Mouse (Mus musculus) megakaryocyte-erythroid progenitor cell, adult 5-6 weeks (primary cell): ENCODE measurements around the gene Ceacam9. TPM values are rescaled to one million over a fixed set of nuclear protein-coding genes. Genes with fewer than 3 reads are reported as not detected.
A peak's percentile ranks its signal among the peaks of the same experiment; 100 is the strongest.
"Not testable (repeated sequence)": the region's sequence is repeated elsewhere in the genome, so short reads cannot be mapped to it uniquely, and the experiment has no call there.

Experiments used
- ATAC-seq: replicated peaks from 2 replicates; pipeline ENCODE4 v1.8.0; 2016; ENCODE audit warnings: mild to moderate bottlenecking, inconsistent platforms; ENCODE audit not compliant: severe bottlenecking, poor library complexity, low FRiP score, low TSS enrichment
- total RNA-seq, 2 experiments: library from RNA; stranded (forward) in 1 of 2; stranded (reverse) in 1 of 2; fragments of 200-1000, 215-1000 nt in 1 of 2; fragments of >200 nt in 1 of 2; fragmentation: Nextera tagmentation in 1 of 2; gene quantifications; 2 replicates each; pipeline ENCODE4 v1.2.3; 2014 to 2017

Gene Ceacam9
- total RNA-seq (2014; fragmentation: Nextera tagmentation) (not detected in 2 replicates), total RNA-seq (2017) (not detected in 2 replicates)

DNA sequence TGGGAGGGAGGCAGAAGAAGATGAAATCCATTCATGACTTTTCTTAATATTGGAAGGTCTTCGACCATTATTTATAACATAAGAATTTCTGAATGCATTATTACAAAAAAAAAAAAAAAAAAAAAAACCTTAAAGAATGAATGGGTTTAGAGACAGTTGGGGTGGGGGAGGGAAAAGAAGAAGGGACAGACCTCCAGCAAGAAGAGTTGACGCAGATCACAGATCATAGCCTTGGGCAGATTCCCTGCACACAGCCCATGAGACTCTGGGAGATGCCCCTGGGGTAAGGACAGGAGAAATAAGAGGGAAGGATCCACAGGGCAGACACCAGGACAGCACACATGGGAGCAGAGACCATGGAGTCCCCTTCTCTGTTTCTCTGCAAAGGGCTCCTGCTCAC, at the start of gene Ceacam9:
Gene Ceacam9, plus strand, starts transcription at position 301 of the 400 bp plus-strand sequence.
- no peak for ATAC-seq

DNA sequence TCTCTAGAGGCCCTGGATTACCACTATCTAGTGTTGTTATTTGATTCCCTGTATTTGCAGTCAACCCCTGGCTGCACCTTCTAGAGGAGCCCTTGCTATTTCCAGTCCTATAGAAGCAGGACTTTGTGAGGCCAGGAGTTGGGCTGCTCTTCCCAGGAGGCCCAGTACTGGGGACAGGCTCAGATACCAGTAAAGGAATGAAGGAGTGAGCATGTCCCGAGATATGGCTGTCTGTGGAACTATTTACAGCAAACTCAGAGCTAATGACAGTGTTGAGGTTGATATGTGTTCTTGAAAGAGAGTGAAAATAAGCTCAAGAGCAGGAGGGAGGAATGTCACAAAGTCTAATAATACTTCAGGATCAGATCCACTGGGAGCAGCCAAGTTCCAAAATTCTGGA, 47.9 kb upstream of the Ceacam9 start:
- ATAC-seq = no peak

- not testable (repeated sequence) for ATAC-seq
These were observed 47.0 kb upstream of the Ceacam9 start for GRCm38 (mm10) chr7:16674699-16675098.

- ATAC-seq = no peak
These were observed 46.1 kb upstream of the Ceacam9 start, which contains the start of gene Ceacam15 for GRCm38 (mm10) chr7:16675605-16676004. Gene Ceacam15 (minus strand): TSS chr7:16675705.

GRCm38 (mm10) chr7:16680194-16680593, 41.5 kb upstream of the Ceacam9 start:
- not testable (repeated sequence) for ATAC-seq

DNA sequence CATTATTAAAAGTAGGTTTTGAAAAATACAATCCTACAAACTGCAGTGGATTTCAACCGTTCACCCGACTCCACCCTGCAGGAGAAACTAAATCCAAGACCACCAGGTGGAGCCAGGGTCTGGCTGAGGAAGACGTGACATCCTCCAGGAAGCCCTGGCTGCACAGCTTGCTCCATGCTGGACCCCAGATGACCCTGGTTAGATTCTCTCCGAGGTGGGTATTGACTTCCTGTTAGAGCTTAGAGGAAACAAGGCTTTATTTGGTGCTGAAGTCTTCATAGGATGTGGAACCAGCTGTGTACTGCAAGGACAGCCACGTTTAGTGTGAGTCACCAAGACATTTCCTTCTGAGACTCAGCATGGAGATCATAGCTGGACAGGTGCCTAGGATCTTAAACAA, 32.5 kb upstream of the Ceacam9 start:
- no peak for ATAC-seq

DNA sequence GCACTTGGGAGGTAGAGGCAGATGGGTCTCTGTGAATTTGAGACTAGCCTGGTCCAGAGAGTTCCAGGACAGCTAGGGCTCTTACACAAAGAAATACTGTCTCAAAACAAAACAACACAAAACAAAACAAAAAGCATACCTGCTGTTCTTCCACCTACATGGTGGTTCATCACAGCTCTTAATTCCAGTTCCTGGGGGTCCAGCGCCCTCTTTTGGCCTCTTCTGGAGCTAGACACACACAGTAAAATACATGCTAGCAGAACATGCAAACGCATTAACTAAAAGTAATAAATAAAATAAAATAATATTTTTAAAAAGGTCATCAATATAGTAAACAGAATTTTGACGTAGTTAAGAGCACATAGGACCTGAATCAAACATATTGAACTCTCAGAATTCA, 26.7 kb upstream of the Ceacam9 start:
- ATAC-seq = no peak

- ATAC-seq = peak; percentile 79
These were observed 22.7 kb upstream of the Ceacam9 start for GRCm38 (mm10) chr7:16699042-16699441.

DNA sequence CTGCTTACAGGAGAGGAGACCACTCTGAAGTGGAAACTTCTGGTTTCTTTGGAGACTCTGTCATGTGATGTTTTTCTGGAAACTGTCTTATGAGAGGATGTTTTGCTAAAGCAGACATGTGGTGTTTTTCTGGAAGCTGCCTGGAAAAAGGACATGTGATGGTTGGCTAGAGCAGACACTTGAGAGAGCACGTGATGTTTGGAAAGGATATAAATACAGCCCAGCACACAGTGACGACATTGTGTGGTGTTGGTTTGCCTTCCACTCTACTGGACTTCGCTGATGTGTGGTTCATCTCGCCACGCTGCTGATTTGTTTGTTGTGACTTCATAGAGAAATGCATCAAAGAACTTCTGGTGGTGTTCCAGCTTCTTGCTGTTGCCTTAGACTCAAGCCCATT, 21.1 kb upstream of the Ceacam9 start:
- no peak for ATAC-seq

DNA sequence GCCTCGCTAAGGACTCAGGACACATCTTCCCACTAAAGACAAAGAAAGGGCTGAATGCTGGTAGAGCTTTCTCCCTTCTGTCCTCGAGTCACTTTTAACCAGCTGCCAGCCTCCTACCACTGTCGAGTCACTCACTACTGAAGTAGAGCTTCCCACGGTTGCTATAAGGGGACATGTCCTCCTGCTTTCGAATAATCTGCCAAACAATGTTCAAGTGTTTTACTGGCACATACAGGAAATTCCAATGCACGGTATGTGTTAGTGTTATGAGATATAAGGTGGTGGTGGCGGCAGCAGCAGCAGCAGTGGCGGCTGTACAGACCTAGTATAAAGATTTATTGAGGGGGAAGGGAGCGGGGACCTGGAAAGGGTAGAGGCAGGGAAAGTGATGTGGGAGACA, 15.3 kb upstream of the Ceacam9 start:
- no peak for ATAC-seq

- no peak for ATAC-seq
These were observed 13.5 kb upstream of the Ceacam9 start for GRCm38 (mm10) chr7:16708244-16708643.

GRCm38 (mm10) chr7:16710604-16711003, 11.1 kb upstream of the Ceacam9 start:
- ATAC-seq = no peak

- no peak for ATAC-seq
These were observed 8.9 kb upstream of the Ceacam9 start for GRCm38 (mm10) chr7:16712633-16713415.

GRCm38 (mm10) chr7:16716456-16717152, 5.1 kb upstream of the Ceacam9 start:
- not testable (repeated sequence) for ATAC-seq

DNA sequence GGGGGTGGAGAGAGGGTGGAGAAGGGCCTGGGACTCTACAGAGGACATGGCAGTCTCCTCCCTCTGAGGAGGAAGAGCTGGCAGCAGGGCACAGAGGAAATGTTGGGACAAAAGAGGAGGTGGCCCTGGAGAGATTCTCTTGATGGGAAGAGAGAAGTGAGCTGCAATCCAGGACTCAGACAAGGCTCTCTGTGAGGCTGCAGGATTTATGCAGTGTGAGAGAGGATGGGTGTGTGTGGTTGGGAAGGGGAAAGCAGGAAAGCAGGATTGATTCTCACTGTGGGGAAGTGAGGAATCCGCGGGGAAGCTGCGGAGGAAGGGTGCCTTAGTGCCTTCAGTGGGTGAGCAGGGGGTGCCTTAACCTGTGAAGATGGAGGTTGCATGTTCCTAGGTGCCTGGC, 761 bp downstream of the Ceacam9 start:
- not testable (repeated sequence) for ATAC-seq

DNA sequence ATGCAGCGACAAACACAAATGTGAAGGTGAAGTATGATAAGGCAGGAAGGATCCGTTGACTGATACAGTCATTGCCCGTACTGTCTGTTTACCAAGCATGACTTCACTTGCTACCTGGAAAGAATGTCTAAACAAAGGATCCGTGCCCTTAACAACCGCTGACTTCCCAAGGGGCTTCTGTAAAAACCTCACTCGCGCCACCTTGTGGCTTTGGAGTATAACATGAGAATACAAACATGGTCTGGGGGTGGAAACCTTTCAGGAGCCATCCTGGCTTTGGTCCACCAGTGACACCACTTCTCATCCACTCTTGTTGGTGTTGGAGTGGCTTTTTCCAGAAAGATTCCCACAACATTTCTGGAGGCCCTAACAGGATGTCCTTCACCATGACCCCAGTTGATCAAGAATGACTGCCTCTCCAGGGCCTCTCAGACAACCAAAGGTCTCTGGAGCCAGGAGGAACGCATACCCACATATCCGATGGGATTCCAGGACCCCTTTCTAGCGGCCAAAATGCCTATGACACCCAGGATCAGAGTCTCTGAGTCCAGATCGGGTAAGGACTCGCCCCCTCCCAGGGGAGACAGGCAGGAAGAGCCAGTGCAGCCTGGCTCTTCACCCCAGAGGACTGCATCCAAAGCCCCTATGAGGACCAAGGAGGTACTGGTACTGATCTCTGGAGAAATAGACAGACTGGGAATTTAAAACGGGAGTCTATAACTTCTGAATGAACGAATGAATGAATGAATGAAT, 7.0 kb downstream of the Ceacam9 start:
- ATAC-seq = peak; percentile 81

- not testable (repeated sequence) for ATAC-seq
These were observed 7.8 kb downstream of the Ceacam9 start for GRCm38 (mm10) chr7:16729563-16729962.

- no peak for ATAC-seq
These were observed 9.1 kb downstream of the Ceacam9 start for GRCm38 (mm10) chr7:16730791-16731190.

GRCm38 (mm10) chr7:16731893-16732422, 10.2 kb downstream of the Ceacam9 start:
- ATAC-seq = no peak

DNA sequence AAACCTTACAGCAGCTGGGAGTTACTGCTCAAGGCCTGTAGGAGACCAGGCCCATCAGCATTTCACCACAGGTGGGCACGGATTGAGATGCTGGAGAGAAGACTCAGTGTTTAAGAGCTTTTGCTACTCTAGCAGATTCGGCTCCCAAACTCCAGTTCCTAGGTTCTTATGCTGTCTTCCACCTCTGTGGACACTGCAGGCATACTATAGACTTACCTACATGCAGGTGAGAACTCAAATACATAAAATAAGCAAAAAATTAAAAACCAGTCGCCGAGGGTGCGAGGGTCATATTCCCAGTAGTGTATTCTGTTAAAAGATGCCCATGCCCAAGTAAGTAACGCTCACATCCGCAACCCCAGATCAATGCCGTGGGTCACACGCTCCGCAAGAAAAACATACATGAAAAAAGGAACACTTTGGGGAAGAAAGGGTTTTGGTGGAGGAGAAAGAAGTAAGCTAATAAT, 15.9 kb downstream of the Ceacam9 start:
- 0 out of 2 replicates have a peak, but pooled peaks have one; percentile 2 for ATAC-seq
